Mouse (Mus musculus) left cerebral cortex, postnatal 4 days (tissue): Measurements from ENCODE around the gene Fdxacb1. TPM values are rescaled to one million over a fixed set of nuclear protein-coding genes. Genes with fewer than 3 reads are reported as not detected.

ENCODE experiments used
- DNase-seq: peaks from one replicate; pipeline ENCODE4 v3.0.0-alpha.2; 2022
- intact Hi-C: fragments of 180-260 bp; cut with DNase I; formaldehyde crosslinking; loops from one replicate; pipeline ENCODE4 v1.15.1; 2025
- total RNA-seq, 2 experiments: library from RNA; stranded (reverse); gene quantifications; 2 replicates each; pipeline ENCODE4 v1.2.3; 2021

The Fdxacb1 gene
- total RNA-seq = 1 to 10 TPM; 5.9 to 8.3 TPM

DNA sequence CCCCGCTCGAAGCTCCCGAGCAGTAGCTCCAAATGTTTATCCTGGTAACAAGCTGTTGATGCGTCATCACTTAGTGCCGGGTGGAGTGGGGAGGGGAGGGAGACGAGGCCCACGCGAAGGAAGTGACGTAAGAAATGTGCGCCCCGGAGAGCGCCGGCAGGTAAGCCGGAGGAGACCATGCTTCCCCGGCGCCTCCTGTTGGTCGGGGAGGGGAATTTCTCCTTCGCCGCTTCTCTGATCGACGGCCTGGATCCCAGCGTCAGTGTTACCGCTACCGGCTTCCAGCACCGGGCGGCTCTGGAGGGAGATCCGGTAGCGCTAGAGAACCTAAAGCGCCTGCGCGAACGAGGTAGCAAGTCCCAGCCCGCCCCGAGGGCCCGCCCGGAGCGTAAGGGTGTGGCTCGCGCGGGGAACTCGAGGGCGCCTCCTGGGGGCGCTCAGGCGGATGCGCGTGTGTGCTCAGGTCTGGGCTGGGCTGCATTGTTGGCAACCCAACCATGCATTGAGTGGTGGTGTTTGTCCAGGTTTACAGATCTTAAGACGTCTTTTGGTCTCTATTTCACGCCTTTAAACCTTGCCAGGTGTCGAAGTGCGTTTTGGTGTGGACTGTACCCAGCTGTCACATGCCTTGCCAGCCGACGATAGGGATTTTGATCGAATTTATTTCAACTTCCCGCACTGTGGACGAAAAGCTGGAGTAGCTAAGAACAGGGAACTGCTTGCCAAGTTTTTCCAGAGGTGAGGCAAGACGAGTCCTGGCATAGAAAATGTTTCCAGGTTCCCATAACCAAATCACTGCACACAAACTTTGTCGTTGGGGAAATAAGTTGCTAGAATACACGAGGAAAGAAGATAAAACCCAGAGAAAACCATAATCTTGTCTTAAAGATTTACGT, at the start of gene Fdxacb1:
Fdxacb1 (plus strand) TSS at position 130 of the 896 bp plus-strand sequence.
- intact Hi-C loops = loop anchor here (10.0 kb wide), 1 partner anchor 64 kb away; no protein-coding TSS in a partner anchor
- DNase-seq = peak; percentile 98

GRCm38 (mm10) chr9:50718878-50719277, 49.2 kb upstream of the Fdxacb1 start:
- intact Hi-C loops = no loop called here
- DNase-seq = no peak

- DNase-seq = peak; percentile 16
- intact Hi-C loops = no loop called here
These were observed 47.0 kb upstream of the Fdxacb1 start for GRCm38 (mm10) chr9:50721061-50721460.

DNA sequence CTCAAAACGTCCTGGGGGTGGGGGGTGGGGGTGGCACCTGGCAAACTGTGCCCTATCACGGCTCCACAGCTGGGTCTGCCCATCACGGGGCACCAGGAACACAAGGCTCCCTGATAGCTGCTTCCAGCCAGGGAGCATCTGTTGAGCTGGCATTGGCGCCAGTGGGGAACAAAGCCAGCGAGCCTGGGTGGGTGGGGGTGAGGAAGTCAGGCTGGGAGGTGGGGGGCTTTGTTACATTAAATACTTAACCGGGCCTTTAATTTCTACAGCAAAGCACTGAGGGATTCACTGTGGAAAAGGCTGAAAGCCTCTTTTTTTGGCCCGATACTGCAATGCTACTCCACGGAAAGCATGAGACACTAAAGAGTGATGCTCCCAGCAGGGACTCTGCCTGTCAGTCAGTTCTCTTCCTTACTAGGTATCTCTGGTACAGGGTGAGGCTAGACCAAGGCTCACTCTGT, 45.6 kb upstream of the Fdxacb1 start:
- peak; percentile 89 for DNase-seq
- intact Hi-C loops = no loop called here

DNA sequence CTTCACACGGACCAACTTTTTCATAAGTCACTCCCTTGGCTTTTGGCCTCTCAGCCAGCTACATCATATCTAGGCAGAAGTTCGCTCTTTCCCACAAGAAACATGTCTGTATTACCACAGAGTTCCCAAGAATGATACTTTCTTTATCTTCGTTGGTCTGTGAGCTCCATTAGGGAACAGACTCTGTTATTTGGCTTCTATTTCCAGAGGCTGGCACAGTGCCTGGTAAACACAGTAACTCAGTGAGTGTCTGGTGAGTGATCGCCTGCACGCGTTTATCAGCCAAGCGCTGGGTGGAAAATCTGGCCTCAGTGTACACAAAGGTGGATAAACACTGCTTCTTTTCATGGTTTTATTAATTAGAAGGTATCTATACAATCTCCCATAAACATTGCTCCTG, 44.6 kb upstream of the Fdxacb1 start:
- intact Hi-C loops = no loop called here
- DNase-seq = peak; percentile 93

GRCm38 (mm10) chr9:50724147-50724546, 43.9 kb upstream of the Fdxacb1 start:
- intact Hi-C loops = no loop called here
- DNase-seq = no peak

DNA sequence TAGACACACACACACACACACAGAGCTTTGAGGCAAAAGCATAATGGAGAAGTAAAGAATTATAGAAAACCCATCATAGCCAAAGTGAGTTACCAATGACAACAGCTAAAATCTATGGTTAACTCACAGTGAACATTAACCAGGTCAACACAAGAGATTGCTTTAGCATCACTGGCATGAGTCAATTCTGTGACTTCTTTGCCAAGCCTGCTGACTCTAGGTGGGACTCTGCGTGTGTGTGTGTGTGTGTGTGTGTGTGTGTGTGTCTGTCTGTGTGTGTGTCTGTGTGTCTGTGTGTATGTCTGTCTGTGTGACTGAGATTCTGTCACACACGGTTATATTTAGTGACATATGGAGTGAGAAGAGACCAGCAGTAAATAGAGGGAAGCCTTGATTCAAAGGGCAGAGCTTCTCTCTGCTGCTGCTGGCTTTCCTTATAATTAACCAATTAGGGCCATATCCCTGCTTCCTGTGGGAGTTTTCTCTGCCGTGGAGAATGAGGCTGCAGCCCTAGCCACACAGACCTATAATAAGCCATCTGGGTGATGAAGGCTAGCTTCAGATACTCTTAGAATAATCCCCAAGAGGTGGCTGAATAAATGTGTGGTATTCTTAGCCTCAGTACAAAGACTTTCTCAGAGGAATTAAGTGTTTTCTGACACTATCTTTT, 43.2 kb upstream of the Fdxacb1 start:
- intact Hi-C loops = no loop called here

DNA sequence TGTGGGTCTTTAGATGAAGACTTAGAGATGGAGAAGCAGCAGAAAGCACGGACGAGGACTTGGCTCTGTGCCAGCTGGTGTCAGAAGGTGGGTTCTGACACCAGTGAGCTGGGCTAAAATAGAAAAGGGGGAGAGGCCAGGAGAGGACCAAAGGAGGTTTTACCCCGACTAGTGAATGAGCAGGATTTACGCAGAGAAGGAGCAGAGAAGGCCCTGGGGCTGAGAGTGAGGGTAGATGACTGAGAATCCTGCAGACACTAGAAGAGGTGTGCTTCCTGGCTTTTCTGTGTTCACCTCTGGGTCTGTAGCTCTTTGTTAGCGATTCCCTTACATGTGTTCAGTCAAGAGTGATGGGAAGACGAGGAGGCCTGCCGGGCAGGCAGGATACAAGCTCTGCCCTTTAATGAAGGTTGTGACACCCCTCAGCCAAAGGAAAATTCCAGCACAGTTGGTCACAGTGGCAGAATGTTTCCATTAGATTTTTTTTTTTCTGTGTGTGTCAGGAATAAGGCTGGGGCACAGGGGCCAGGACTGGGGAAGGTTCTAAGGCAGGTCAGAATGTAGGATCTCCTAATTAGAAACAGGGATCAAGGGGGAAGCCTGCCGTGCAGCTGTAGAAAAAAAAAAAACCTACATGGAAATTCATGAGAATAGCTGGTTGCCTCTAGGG, 42.0 kb upstream of the Fdxacb1 start:
- no peak for DNase-seq
- intact Hi-C loops = no loop called here

More for the DNA sequence above, 43.2 kb upstream of the Fdxacb1 start:
- DNase-seq = no peak

- intact Hi-C loops = no loop called here
- DNase-seq = no peak
These were observed 40.7 kb upstream of the Fdxacb1 start for GRCm38 (mm10) chr9:50727171-50727924.

- DNase-seq = peak; percentile 88
- intact Hi-C loops = no loop called here
These were observed 39.9 kb upstream of the Fdxacb1 start for GRCm38 (mm10) chr9:50727925-50728651.

DNA sequence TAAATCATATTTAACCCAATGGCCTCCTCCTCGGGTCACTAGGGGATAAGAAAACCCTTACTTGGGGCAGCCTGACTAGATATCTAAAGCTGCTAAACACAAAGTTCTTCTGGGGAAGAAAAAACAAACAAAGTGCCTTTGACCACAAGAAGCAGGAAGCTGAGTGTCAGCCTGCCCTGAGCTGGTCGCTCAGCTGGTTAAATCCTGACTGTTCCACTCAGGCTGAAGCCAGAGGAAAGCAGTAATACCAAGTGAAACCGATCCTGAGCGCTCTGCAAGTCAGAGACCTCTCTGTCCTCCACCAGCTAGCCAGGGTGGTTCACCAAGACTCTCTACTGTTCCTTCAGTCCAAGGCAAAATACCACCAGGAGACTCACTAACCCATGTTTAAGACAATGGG, 38.4 kb upstream of the Fdxacb1 start:
- DNase-seq = no peak
- intact Hi-C loops = no loop called here

DNA sequence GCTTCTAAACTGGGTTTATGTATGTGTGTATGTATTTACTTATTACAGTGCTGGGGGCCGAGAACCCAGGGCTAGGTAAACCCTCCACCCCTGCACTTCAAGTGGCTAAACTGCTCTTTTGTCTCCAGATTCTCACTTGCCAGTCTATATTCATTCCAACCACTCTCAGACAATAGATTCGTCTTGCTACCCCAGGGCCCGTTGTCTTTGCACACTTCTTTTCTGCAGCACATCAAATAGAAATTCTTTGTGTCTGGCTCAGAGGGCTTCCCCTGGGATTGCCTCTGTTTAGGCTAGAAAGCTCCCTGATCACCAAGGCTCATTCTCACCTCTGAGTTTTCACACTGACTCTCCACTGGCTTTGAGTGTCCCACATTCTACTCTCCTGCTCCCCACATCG, 35.5 kb upstream of the Fdxacb1 start:
- intact Hi-C loops = no loop called here
- no peak for DNase-seq

DNA sequence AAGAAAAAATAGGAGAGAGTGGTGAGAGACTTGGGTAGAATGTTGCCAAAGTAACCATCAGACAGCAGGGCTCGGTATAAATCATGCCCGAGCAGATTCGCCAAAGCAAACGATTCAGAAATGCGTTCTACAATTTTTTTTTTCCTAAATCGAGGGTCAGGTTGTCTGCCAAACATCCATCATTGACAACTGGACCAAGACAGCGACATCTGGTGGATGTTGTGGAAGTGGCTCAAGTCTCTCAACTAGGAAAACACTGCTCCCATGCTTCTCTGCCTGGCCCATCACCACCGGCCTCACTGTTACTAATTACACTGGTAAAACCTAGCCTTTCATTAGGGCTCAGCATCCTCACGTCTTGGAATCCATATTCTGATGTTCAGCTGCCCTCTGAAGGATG, 33.0 kb upstream of the Fdxacb1 start:
- DNase-seq = peak; percentile 54
- intact Hi-C loops = no loop called here

DNA sequence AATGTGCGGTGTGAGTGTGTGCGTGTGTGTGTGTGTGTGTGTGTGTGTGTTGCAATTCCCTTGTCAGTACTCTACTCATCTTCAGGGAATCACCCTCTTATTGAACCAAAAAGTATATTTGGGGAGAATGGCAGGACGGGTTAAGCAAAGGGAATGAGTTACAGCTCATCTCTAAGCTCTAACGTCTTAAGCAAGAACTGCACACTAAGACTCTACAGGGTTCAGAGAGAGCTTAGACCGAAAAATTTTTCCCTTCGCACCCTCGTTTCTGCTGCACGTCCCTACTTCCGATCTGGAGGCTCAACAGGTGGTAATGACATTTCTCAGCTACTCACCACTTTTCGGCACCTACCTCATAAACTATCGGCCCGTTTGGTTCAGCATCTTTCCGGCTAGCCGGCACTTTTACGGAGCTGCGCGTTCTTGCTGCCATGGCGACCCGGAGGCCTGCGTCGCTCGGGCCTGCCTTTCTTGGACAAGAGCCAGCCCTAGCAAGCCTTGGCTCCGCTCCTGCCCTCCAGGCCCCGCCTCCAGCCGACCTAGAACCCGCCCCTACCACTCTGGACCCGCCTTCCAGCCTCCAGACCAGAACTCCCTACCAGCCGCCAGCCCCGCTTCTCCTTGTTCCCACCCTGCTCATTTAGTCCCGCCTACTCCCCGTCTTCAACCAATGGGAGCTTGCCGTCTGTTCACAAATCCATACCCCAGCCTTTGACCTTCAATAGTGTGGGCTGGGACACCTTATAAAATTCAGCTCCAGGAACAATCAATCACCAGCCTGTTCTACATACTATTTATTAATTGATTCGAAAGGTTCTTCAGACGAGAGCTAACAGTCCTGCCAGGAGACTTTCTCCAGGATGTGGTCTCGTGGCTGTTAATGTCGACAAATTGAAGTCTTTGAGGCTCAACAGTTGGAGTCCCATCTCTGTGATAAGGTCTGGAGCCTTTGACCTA, 28.8 kb upstream of the Fdxacb1 start, which contains the start of gene Dixdc1:
Dixdc1 (minus strand) TSS at position 604 of the 957 bp plus-strand sequence.
- intact Hi-C loops = no loop called here
- DNase-seq = peak; percentile 94

GRCm38 (mm10) chr9:50740867-50741784, 26.9 kb upstream of the Fdxacb1 start:
- intact Hi-C loops = no loop called here
- no peak for DNase-seq

DNA sequence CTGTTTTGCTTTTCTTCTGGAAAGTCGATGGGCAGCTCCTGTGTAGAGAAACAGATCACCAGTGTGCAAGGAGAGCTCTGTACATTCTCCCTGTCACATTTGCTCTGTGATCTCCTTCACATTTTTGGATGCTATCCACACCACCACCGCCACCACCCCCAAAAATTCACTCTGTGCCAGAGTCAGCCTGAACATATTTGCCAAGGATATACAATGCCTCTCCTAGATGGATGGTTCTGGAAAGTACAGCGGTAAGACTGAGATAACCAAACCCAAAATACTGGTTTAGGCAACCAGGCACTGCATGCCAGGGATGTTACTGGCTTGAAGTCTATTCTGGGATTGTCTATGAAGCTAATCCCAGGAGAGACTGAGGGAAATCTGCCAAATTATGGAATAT, 25.8 kb upstream of the Fdxacb1 start:
- intact Hi-C loops = no loop called here
- no peak for DNase-seq

GRCm38 (mm10) chr9:50742744-50743143, 25.3 kb upstream of the Fdxacb1 start:
- no peak for DNase-seq

DNA sequence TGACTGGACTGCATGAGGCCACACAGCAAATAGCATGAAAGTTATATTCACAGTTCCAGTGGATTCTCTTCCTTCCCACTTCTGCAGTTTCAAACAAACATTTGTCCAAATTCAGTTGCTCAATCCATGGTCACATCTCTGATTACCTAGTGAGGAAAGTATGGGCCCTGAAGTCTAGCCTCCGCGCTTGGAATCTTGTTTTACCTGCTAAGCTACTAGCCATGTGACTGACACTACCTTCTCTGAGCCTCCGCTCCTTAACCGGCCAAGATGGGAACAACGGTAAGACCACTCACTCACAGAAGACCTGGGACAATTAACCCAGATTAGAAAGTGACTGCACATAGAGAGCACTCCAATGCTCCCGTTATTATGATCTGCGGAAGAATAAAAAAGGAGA, 22.2 kb upstream of the Fdxacb1 start:
- intact Hi-C loops = no loop called here
- no peak for DNase-seq

More at GRCm38 (mm10) chr9:50742744-50743143, 25.3 kb upstream of the Fdxacb1 start:
- intact Hi-C loops = no loop called here
